In genomic region chr8:3220502-3220901, GRCm38 (mm10) we compare ENCODE assay signal across 8 mouse cellular contexts. TPM values are rescaled to one million over a fixed set of nuclear protein-coding genes. Genes with fewer than 3 reads are reported as not detected.
DNase-seq lines count a peak whose midpoint lies in the region; ATAC-seq and TF ChIP-seq lines count a peak whose summit lies in the region.

No protein-coding gene starts in this region.

- no peaks in the 10 kb centered on the region for H3K27me3 ChIP-seq in C2C12 (ENCODE audit: control insufficient read depth, insufficient read depth, insufficient read length)
- no peaks in the 10 kb centered on the region for H3K27me3 ChIP-seq in embryonic facial prominence, embryonic 13.5 days
- no peaks in the 10 kb centered on the region for H3K27me3 ChIP-seq in lung, embryonic 15.5 days
- H3K27me3 ChIP-seq in small intestine, adult 2 months (ENCODE audit: control insufficient read depth, insufficient read depth, low read length), result no peaks in the 10 kb centered on the region

- no peaks in the 10 kb centered on the region for H3K79me3 ChIP-seq in C2C12 (ENCODE audit: low read depth)

- peak overlapping the region; percentile 11 for H3K4me3 ChIP-seq in C2C12 (ENCODE audit: insufficient read depth, poor library complexity, severe bottlenecking)
- H3K4me3 ChIP-seq in embryonic facial prominence, embryonic 13.5 days, result peak overlapping the region; percentile 58
- H3K4me3 ChIP-seq in lung, embryonic 15.5 days, result peak overlapping the region; percentile 46
- H3K4me3 ChIP-seq in small intestine, adult 2 months (ENCODE audit: low read depth, low read length), result peak overlapping the region; percentile 66

- peak; percentile 50 to 85 for DNase-seq in adrenal gland, adult (ENCODE audit: inconsistent age in 2 of 2, low spot score in 1 of 2)
- DNase-seq in adrenal gland, adult 8-10 months, result no peak
- DNase-seq in kidney, adult 11 months, result peak; percentile 53
- no peak for DNase-seq in layer of hippocampus, postnatal 36 days

- no peak for TF ChIP-seq POLR2A in small intestine, adult 2 months (IDR thresholded peaks at IDR 0.05; ENCODE audit: low read depth, low read length)

- no peak for TF ChIP-seq CTCF in C2C12 (IDR thresholded peaks at IDR 0.05; ENCODE audit: control insufficient read depth, insufficient read depth, insufficient read length)
- no peak for TF ChIP-seq CTCF in small intestine, adult 2 months (IDR thresholded peaks at IDR 0.05; ENCODE audit: extremely low read depth, insufficient read length, insufficient replicate concordance, low read depth, low read length)

- peak; percentile 12; the same call in 1 of the 2 replicates for ATAC-seq in embryonic facial prominence, embryonic 13.5 days (ENCODE audit: insufficient number of reproducible peaks, insufficient read depth, low FRiP score, low TSS enrichment, low read depth)
- ATAC-seq in lung, embryonic 15.5 days (ENCODE audit: borderline replicate concordance, extremely low read depth, low FRiP score, low TSS enrichment), result peak; percentile 19; the same call in 1 of the 2 replicates

- peak overlapping the region; percentile 88 for H3K27ac ChIP-seq in embryonic facial prominence, embryonic 13.5 days
- peak overlapping the region; percentile 79 for H3K27ac ChIP-seq in lung, embryonic 15.5 days
- H3K27ac ChIP-seq in small intestine, adult 2 months (ENCODE audit: insufficient read depth, low read depth, low read length), result peak overlapping the region; percentile 59

- no peaks in the 10 kb centered on the region for H3K36me3 ChIP-seq in C2C12 (ENCODE audit: control insufficient read depth, insufficient read depth)
- H3K36me3 ChIP-seq in embryonic facial prominence, embryonic 13.5 days, result no peaks in the 10 kb centered on the region
- H3K36me3 ChIP-seq in lung, embryonic 15.5 days, result no peaks in the 10 kb centered on the region
- H3K36me3 ChIP-seq in small intestine, adult 2 months (ENCODE audit: control insufficient read depth, insufficient read depth, low read length), result no peaks in the 10 kb centered on the region

- no peaks in the 10 kb centered on the region for H3K79me2 ChIP-seq in C2C12 (ENCODE audit: control insufficient read depth, insufficient read depth)

- H3K4me2 ChIP-seq in embryonic facial prominence, embryonic 13.5 days, result peak overlapping the region; percentile 77
- H3K4me2 ChIP-seq in lung, embryonic 15.5 days, result peak overlapping the region; percentile 82

- H3ac ChIP-seq in C2C12 (ENCODE audit: control insufficient read depth, insufficient read length, low read depth), result no peak overlapping the region

- no peaks in the 10 kb centered on the region for H3K9me3 ChIP-seq in embryonic facial prominence, embryonic 13.5 days
- H3K9me3 ChIP-seq in lung, embryonic 15.5 days, result no peaks in the 10 kb centered on the region

- peaks cover 24% of the 10 kb centered on the region for H3K4me1 ChIP-seq in embryonic facial prominence, embryonic 13.5 days
- H3K4me1 ChIP-seq in lung, embryonic 15.5 days, result peaks cover 57% of the 10 kb centered on the region
- H3K4me1 ChIP-seq in small intestine, adult 2 months (ENCODE audit: control insufficient read depth, insufficient read depth, insufficient read length, low read length), result peaks cover 26% of the 10 kb centered on the region

- 2% methylated on average over 9 of the region's 9 CpGs for WGBS in embryonic facial prominence, embryonic 13.5 days
- 1% methylated on average over 9 of the region's 9 CpGs for WGBS in lung, embryonic 15.5 days
- WGBS in small intestine, adult 2 months, result 2% methylated on average over 9 of the region's 9 CpGs

- peak overlapping the region; percentile 78 for H3K9ac ChIP-seq in embryonic facial prominence, embryonic 13.5 days
- H3K9ac ChIP-seq in lung, embryonic 15.5 days, result no peak overlapping the region

TF ChIP-seq in C2C12, 6 proteins besides CTCF, POLR2A, EP300 and RAD21:
- TF ChIP-seq FOSL1 (IDR thresholded peaks at IDR 0.05; ENCODE audit: insufficient read depth, low read length, poor library complexity, severe bottlenecking) (no peak), CEBPB (IDR thresholded peaks at IDR 0.05; ENCODE audit: low read depth) (no peak), MYOD1 (IDR thresholded peaks at IDR 0.05; ENCODE audit: control insufficient read depth, insufficient read length, low read depth) (no peak), MAX (IDR thresholded peaks at IDR 0.05) (no peak), MYOG (IDR thresholded peaks at IDR 0.05; ENCODE audit: control insufficient read depth, extremely low read depth, insufficient read length) (no peak), USF1 (IDR thresholded peaks at IDR 0.05; ENCODE audit: low read depth) (no peak)
TF ChIP-seq in C2C12: peak in this region for 0.

RNA-seq across cellular contexts. Expression of gene Insr, which starts 58.9 kb away (rescaled TPM):
- total RNA-seq in adrenal gland, adult 8-10 months (2022), result 100 to 1,000 TPM; 139 to 174 (median 151) TPM
- 2.6 TPM for polyA plus RNA-seq in C2C12 (2012; fragmentation: generic; extraction: Trizol)
- polyA plus RNA-seq in embryonic facial prominence, embryonic 13.5 days (2015; fragmentation: Nextera tagmentation; extraction: Ambion mirVana), result 41.8 and 43.4 TPM in 2 replicates
- 34.8 and 38.8 TPM in 2 replicates for polyA plus RNA-seq in lung, embryonic 15.5 days (2015; fragmentation: Nextera tagmentation; extraction: Ambion mirVana)
- polyA plus RNA-seq in small intestine, adult 2 months (2012; rRNA removed), result 13.3 and 21.8 TPM in 2 replicates
- total RNA-seq in layer of hippocampus, postnatal 36 days (2021), result 10 to 100 TPM; 46.9 to 50.3 TPM

Comparison
In these comparisons a context has a peak if more than half of its experiments do, and no peak if none do; other contexts are left out.
1. DNase-seq: peak in adrenal gland, adult (2 of 2) and kidney, adult 11 months (single experiment); none in adrenal gland, adult 8-10 months (single experiment) and layer of hippocampus, postnatal 36 days (0 of 2).
2. H3K4me3 ChIP-seq: peak in every context shown above with its lines; median percentile 66 in small intestine, adult 2 months; 58 in embryonic facial prominence, embryonic 13.5 days; 46 in lung, embryonic 15.5 days; 11 in C2C12.
3. Peak in every context shown above with its lines, with median percentiles within 50 percentile points of each other: H3K27ac ChIP-seq.